Mouse (Mus musculus) inflammation-experienced regulatory T-cells, adult 16 weeks (primary cell): Measurements from ENCODE around the gene Parp3. TPM values are rescaled to one million over a fixed set of nuclear protein-coding genes. Genes with fewer than 3 reads are reported as not detected.

Experiments used
- polyA plus RNA-seq: library from polyadenylated mRNA; unstranded; fragments of 100-300 nt; shearing (Covaris generic); gene quantifications from one replicate; pipeline ENCODE4 v1.2.1, GENCODE M21; 2017

Parp3 gene
- 84.4 TPM for polyA plus RNA-seq

DNA sequence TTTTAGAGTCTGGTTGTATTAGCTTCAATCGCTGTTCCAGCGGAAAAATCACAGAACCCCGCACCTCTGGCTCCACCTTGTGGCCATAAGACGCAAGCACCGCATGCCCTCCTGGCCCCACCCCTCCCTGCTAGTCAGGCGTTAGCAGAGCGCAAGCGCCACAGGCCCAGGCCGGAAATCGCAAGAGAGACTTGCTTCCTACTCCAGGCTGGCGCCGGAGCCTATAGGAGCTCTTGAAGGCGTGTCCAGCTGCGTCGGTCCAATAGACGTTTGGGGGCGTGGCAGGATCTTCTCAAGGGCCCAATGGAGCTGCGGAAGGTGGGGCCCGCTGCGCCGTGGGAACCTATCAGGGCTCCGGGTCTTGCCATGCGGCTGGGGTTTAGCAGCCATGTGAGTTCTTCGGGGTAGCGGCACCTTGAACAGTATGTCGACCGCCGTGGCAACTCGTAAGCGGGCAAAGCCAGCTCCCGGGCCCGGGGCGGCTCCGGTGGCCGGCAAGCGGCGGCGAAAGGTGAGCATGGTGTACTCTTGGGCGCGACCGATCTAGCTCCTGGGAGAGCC is at the start of gene Parp3:
Gene Parp3, minus strand, starts transcription at position 26 of the 561 bp plus-strand sequence.

DNA sequence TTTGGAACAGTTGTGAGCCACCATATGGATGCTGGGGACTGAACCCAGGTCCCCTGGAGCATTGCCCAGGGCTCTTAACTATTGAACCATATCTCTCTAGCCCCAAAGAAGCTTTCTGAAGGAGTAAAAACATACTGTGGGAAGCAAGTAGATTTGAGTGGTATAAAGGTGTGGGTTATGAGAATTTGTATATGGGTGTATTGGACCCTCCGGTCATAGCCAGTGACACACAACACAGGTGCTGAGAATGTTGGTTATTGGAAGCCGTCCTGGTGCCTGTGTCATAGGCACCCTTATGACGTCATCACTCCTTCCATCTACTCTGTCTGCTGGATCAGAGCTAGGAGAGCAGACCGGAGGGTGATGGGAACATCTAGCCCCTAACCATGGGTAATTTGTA is 37.5 kb upstream of the Parp3 start, which contains the start of gene Iqcf5:
Gene Iqcf5, plus strand, starts transcription at position 301 of the 400 bp plus-strand sequence.

GRCm38 (mm10) chr9:106499667-106500066 is 22.9 kb upstream of the Parp3 start, which contains the start of gene Iqcf1:
Gene Iqcf1 (plus strand): TSS chr9:106499967.

DNA sequence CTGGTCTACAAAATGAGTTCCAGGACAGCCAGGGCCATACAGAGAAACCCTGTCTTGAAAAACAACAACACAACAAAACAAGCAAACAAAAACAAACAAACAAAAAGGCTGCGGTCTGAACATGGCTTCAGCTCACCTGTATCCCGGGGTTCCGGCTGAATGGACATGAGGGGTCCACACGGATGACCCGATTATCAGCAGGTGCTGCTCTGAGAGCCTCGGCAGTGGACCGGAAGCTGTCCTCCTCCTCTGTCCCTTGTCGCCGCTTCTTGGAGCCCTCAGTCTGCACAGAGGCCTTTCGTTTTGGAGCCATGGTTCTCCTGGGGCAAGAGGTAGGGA is 1.1 kb downstream of the Parp3 start, which contains the start of gene Rrp9:
Gene Rrp9, plus strand, starts transcription at position 301 of the 339 bp plus-strand sequence.

GRCm38 (mm10) chr9:106465571-106466200 is 11.1 kb downstream of the Parp3 start, which contains the start of gene Gpr62:
Gene Gpr62 (minus strand): TSS chr9:106465938.

GRCm38 (mm10) chr9:106453271-106454070 is 23.3 kb downstream of the Parp3 start, which contains the start of gene Pcbp4:
Gene Pcbp4 (plus strand): TSS chr9:106453291.

DNA sequence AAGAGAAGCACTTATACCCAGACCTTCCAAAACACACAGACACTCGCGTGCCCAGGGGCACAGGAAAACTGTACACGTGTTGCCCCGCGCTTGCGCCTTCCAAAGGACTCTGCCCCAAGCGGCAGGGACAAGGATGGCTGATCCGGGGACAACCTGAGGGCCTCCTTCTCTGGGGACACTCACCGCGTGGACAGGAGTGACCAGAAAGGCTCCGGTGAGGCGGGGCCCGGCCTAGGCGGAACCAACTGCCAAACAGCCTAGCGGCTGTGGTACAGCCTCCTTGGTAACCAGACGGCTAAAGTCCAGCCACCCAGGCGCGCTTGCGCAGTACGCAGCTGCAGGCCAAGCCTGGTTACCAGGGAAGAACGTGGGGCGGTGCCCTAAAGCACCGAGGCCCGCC is 29.4 kb downstream of the Parp3 start, which contains the start of the genes Abhd14b and Abhd14a:
Gene Abhd14b, plus strand, starts transcription at position 112 of the 400 bp plus-strand sequence.
Gene Abhd14a, minus strand, starts transcription at position 331 of the 400 bp plus-strand sequence.

GRCm38 (mm10) chr9:106429221-106430014 is 47.3 kb downstream of the Parp3 start, which contains the start of gene Rpl29:
Gene Rpl29 (plus strand): TSS chr9:106429454.

Other genes starting within 250 kb of the Parp3 start
- 61.3 TPM for gene Alas1, start 228.3 kb downstream of the Parp3 start, polyA plus RNA-seq
- gene Poc1a, start 195.9 kb downstream of the Parp3 start, polyA plus RNA-seq = 6.3 TPM
- 11.0 TPM for gene Dusp7, start 108.3 kb downstream of the Parp3 start, polyA plus RNA-seq
- 568 TPM for gene Rpl29, start 47.5 kb downstream of the Parp3 start, polyA plus RNA-seq
- gene Acy1, start 38.6 kb downstream of the Parp3 start, polyA plus RNA-seq = 17.9 TPM
- gene Abhd14b, start 29.5 kb downstream of the Parp3 start, polyA plus RNA-seq = 19.1 TPM
- gene Abhd14a, start 29.3 kb downstream of the Parp3 start, polyA plus RNA-seq = 20.1 TPM
- 20.5 TPM for gene Pcbp4, start 23.7 kb downstream of the Parp3 start, polyA plus RNA-seq
- gene Gpr62, start 11.0 kb downstream of the Parp3 start, polyA plus RNA-seq = not detected
- gene Rrp9, start 986 bp downstream of the Parp3 start, polyA plus RNA-seq = 82.3 TPM
- gene Iqcf1, start 23.0 kb upstream of the Parp3 start, polyA plus RNA-seq = not detected
- not detected for gene Iqcf5, start 37.6 kb upstream of the Parp3 start, polyA plus RNA-seq
- gene Iqcf3, start 84.7 kb upstream of the Parp3 start, polyA plus RNA-seq = not detected
- gene Iqcf4, start 94.0 kb upstream of the Parp3 start, polyA plus RNA-seq = not detected
- not detected for gene Iqcf6, start 149.6 kb upstream of the Parp3 start, polyA plus RNA-seq
- not detected for gene Grm2, start 179.1 kb upstream of the Parp3 start, polyA plus RNA-seq
- 77.6 TPM for gene Tex264, start 209.0 kb upstream of the Parp3 start, polyA plus RNA-seq